Mouse (Mus musculus) neutrophil, adult 83 days (primary cell): ENCODE results near the gene Gm20662. TPM values are rescaled to one million over a fixed set of nuclear protein-coding genes. Genes with fewer than 3 reads are reported as not detected.

Source experiments
- total RNA-seq, 2 experiments: library from RNA; stranded (reverse); gene quantifications; one replicate each; pipeline ENCODE4 v1.2.4; 2023

Gene Gm20662
- total RNA-seq: 1 to 10 TPM in 1 of 2 experiments, not detected in 1; 1.1 TPM

DNA sequence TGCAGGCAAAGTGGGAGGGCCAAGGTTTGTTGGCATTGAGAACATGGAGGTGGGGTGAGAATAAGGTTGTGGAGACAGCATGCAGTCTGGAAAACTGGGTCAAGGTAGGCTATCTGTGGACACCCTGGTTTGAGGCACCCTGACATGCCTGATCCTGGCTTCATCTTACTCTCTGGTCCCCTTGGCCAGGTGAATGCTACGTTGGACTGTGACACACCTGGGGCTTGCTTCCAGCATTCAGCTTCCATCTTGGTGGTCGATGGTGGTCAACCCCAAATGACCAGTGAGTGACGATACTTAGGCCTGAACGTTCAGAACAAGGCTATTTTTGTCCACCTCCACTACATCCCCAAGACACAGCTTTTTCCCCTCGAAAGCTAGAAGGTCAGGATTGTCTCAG lies at the start of gene Gm20662:
Gm20662 (plus strand) TSS at position 301 of the 400 bp plus-strand sequence.

DNA sequence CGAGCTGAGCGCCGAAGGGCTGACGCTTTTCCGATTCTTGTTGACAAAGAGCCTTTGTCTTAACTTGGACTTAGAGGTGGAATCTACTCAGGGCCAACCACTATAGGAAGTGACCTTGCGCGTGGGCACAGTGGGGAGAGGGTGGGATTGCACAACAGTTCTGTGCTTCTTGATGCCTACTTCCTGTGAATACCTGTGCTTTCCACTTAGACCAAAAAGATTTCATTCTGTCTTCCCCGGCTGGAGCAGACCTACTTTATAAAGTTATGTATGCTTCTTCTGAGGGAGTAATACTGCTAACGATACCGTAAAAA lies 46.3 kb upstream of the Gm20662 start, which contains the start of gene Traip:
Traip (plus strand) TSS at position 215 of the 314 bp plus-strand sequence.

DNA sequence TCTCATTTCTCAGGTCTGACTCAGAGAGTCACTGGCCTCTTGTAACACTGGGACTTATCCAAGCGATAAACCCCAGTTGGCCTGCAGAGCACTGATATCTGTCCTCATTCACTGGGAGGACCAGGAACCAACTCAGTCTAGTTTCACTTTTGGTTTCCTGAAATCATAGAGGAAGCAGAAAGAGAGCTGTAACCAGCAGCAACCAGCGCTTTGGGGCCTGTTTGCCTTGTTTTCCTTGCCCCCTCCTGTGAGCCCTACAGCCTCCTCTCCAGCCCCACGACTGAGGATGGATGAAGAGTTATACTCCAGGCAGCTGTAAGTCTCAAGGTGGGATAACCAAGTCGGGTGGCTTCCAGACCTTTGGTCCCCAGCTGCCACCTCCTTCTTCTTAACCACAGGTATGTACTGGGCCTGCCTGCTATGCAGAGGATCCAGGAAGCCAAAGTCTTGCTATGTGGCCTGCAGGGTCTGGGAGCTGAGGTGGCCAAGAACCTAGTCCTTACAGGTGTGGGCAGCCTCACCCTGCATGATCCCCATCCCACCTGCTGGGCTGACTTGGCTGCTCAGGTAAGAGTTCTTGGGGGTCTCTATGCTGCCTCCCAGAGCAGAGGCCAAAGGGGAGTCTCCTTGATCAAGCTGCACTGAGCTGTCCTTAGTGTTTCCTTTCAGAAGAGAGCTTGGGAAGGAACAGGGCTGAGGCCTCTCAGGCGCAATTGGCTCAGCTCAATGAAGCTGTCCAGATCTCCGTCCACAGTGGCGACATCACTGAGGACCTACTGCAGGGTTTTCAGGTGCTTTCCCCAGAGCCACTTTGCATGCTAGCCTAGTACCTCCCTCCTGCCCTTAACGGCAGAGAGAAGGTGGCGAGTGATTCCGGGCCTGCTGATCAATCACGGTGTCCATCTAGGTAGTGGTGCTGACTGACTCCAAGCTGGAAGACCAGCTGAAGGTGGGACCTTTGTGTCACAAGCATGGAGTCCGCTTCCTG lies 20.5 kb upstream of the Gm20662 start, which contains the start of gene Uba7:
Uba7 (plus strand) TSS at position 107 of the 988 bp plus-strand sequence.

DNA sequence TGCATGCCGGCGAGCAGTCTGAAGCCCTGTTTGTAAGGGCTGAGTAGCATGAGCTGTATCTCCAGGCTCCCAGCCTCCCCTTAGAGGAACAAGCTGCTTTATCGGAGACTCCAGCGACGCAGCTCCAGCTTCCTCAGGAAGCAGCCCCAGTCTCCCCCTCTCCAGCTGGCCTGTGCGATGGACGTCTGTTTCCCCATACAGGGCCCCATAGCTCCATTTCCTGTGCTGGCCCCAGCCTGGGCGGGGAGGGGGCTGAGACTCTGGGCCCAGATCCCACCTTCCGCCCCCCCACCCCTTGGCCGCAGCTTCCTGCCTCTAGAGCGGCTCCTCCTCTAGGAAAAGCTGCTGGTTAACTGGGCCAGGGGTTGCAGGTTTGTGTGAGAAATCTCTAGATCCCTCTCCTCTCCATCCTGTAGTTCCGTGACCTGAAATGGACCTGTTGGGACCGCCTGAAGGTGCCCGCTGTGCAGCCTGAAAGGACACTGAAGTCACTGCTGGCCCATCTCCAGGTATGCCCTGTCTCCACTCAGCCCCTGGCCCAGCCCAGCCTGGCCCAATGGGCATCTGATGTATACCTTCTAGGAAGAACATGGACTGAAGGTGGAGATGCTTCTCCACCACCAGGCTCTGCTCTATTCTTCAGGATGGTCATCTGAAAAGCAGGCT lies 13.3 kb upstream of the Gm20662 start, which contains the start of gene Gm20661:
Gm20661 (plus strand) TSS at position 378 of the 666 bp plus-strand sequence.

DNA sequence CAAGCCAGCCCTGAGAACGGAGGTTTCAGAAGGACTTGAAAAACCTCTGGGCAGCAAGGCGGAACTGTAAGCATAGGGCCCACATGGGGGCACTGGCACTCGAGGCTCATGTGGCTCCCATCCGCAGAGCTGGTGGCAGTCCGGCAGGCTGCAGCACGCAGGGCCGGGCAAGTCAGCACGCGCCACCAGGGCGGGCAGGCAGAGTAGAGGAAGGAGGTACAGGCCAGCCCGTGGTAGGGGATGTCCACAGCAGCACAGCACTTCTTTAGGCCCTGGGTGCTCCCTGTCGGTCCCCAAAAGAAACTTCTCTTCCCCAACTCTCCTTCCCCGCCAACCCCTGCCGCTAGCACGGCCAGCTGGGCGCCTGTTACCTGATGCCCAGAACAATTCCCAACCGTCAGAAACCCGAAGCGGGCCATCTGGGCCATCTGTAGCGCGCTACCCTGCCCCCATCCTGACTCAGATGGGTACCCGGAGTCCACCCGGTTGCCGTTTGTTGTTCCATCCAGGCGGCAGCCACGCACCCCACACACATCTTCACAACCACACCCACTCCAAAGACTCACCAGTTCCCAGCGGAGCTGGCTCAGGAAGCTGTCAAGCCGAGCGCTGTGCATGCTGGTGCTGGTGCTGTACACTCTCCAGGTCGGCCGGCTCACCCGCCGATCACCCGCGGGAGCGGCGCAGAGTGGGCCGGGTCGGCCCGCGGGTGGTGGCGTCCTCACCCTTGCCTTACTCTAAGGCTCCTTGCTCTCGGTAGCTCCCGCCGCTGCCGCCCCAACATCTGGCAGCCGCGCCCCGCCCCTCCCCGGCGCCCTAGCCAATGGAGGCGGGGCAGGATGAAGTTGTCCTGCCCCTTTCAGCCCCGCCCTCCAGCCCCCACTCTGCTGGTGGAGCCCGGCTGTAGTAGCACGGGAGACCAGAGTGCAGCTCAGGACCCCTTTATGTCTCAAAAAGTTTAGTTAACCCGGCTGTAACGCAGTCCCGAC lies 10.7 kb upstream of the Gm20662 start, which contains the start of gene Inka1:
Inka1 (minus strand) TSS at position 749 of the 989 bp plus-strand sequence.

DNA sequence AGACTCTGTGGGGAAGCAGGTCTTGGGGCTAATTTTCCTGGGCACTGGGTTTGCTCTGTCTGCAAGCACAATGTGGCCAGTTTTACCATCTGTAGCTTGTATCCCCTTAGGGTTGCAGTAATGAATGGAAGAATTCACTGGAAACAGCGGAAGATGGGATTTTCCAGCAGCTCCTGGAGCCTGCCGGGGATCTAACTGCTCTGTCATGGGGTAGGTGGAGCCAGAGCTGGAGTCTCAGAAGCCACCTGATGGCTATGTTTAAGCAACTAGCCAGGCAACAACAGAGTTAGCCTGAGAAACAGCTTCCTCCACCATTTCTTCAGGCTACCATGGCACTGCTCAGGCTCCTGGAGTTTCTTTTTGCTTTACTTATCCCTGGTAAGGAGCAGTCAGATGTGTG lies 4.0 kb upstream of the Gm20662 start, which contains the start of gene Cdhr4:
Cdhr4 (plus strand) TSS at position 301 of the 400 bp plus-strand sequence.

DNA sequence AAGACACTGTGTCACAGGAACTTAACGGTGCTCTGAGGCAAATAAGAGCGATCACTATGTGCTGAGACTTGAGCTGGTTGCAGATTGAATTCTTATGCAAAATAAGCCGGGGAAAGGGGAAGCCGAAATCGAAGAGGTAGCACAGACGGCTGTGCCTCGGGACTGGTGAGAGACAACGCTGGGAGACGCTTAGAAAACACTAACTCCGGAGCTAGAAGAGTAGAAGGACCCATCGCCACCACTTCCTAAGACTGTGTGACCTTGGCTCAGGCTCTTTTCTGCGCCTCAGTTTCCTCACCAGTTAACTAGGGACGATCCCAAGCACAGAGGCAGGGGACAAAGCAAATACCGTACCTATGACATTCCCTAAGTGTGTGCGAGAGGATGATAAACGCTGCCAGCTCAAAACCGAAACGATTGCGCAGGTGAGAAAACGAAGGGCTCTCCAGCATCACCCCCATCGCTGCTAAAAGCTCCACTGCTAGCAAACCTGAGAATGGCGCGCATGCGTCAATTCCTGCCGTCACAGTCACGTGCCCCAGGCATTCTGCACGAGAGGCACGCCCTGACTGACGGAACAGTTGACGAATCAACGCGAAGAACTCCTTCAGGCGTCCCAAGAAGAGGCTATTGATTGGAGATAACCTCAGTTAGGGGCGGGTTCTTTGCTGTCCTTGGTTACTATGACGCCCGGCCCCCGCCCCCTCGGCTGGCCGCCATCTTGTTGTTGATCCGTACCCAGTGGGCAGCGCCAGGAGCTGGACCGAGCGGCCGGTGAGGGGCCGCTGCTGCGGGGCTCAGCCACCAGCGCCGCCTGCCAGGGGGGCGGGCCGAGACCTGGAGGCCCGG lies 6.0 kb downstream of the Gm20662 start, which contains the start of gene Ip6k1:
Ip6k1 (plus strand) TSS at position 580 of the 849 bp plus-strand sequence.

DNA sequence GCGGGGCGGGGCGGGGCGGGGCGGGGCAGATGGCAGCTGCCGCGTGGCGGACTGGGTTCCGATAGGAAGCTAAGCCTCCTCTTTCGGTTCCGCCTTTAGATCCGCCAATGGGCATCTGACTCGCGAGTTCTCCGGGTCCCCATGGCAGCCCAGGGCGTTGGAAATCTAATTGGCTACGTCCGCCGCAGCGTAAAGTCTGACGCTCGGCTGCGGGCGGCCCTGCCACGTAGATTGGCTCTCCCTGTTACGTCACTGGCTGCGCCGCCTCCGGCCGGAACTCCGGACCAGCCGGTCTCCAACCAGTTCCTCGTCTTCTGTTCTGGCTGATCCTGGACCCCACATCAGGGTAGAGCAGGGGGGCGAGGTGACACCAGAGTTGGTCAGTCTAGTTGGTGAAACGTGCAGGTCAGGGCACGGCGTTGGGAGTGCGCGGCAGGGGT lies 52.9 kb downstream of the Gm20662 start, which contains the start of gene Gmppb:
Gmppb (plus strand) TSS at position 227 of the 440 bp plus-strand sequence.

DNA sequence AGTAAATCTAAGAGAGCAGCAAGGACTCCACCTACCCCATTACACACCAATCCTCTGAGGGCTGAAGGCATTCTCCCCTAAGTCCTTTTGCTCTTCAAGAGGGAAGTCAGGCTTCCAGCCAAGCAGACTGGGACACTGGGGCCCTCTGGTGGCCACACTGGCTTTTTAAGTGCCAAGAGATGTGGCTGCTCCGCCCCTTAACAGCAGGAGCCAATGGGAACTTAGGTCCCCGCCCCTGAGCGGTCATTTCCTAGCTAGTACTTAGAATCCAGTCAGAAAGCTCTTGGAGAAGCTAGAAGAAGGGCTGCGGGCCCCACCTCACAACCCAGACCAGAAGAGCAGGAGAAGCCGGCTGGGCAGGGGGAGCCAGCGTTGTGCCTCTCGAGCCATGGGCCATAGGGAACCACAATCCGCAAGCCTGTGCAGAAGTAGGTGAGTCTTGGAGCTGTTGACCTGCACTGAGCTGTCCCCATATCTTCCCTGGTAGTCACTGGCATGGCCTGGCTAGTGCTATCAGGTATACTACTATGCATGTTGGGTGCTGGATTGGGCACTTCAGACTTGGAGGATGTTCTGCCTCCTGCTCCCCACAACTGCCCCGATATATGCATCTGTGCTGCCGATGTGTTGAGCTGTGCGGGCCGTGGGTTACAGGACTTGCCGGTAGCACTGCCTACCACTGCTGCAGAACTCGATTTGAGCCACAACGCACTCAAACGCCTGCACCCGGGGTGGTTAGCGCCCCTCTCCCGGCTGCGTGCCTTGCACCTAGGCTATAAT lies 56.9 kb downstream of the Gm20662 start, which contains the start of gene Amigo3:
Amigo3 (plus strand) TSS at position 275 of the 780 bp plus-strand sequence.

DNA sequence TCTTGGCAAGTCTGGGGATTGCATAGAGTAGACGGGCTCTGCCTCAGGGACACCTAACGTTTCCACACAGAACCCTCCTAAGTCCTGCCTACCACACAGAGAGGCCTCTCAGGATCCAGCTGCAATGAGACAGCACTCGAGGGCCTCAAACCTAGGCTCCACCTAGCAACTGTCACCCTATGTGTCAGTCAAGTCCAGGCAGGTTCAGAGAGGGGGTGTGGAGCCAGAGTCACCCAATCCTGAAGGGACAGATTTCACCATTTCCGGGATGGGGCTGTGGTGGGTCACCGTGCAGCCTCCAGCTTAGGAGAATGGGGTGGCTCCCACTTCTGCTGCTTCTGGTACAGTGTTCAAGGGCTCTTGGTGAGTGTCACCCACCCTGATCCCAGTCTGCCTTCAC lies 84.0 kb downstream of the Gm20662 start, which contains the start of gene Mst1:
Mst1 (plus strand) TSS at position 269 of the 400 bp plus-strand sequence.

DNA sequence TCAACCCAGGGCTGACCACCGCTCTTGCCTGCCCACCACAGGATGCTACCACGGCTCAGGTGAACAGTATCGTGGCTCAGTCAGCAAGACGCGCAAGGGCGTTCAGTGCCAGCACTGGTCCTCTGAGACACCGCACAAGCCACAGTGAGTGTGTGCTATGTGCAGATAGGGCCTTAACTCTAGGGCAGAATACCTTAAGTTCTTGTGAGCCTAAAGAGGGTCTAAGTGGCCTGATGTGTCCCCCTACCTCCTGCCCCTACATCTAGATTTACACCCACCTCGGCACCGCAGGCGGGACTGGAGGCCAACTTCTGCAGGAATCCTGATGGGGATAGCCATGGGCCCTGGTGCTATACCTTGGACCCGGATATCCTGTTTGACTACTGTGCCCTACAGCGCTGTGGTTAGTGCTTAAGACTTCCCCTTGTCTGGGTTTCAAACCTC lies 86.9 kb downstream of the Gm20662 start, which contains the start of gene Rnf123:
Rnf123 (minus strand) TSS at position 359 of the 444 bp plus-strand sequence.

DNA sequence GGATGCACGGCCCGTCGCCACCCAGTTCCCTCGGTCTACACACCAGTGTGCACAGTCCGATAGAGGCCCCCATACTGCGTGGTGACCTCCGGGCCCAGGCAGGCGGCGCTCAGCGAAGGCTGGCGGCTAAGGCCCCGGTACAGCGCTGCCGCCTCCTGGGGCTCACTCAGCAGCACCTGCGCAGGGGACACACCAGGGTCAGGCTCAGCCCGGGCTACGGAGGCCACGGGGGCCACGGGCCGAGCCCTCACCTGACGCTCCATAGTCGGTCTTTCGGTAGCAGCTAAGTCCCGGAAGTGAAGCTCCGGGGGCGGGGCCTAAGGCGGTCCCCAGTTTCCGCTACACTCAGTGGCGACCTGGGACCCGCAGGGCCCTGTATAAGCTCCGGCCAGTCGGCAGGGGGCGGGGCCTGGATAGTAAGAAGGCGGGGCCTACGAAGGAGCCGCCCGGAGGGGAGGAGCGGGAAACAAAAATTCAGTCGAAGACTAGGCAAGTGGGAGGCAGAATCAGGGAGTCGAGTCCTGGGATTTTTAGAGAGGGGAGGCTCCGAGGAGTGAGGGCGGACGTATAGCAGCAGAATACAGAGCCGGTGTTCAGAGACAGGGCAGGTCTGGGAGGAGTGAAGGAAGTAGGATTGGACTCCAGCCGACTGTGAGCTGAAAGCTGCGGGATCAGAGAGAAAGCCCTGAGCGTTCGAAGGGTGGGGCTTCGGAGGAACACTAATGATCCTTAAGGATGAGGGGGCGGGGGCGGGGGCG lies 98.2 kb downstream of the Gm20662 start, which contains the start of gene Apeh:
Apeh (minus strand) TSS at position 423 of the 758 bp plus-strand sequence.

Other genes with a start within 250 kb of the Gm20662 start
- gene Rbm5, start 225.4 kb upstream of the Gm20662 start, total RNA-seq: 100 to 1,000 TPM; 182 to 203 TPM
- 10 to 100 TPM; 60.4 to 61.5 TPM for gene Rbm6, start 123.1 kb upstream of the Gm20662 start, total RNA-seq
- 10 to 100 TPM in 1 of 2 experiments, 1 to 10 TPM in 1; 9.6 to 10.5 TPM for gene Mon1a, start 108.2 kb upstream of the Gm20662 start, total RNA-seq
- 1 to 10 TPM; 1.4 to 2.2 TPM for gene Mst1r, start 89.5 kb upstream of the Gm20662 start, total RNA-seq
- not detected for gene Actl11, start 67.9 kb upstream of the Gm20662 start, total RNA-seq
- not detected for gene Camkv, start 60.7 kb upstream of the Gm20662 start, total RNA-seq
- 10 to 100 TPM; 13.1 to 17.7 TPM for gene Traip, start 46.2 kb upstream of the Gm20662 start, total RNA-seq
- gene Uba7, start 20.8 kb upstream of the Gm20662 start, total RNA-seq: 10 to 100 TPM; 63.0 to 83.7 TPM
- gene Gm20661, start 13.3 kb upstream of the Gm20662 start, total RNA-seq: not detected
- gene Inka1, start 10.5 kb upstream of the Gm20662 start, total RNA-seq: 1 to 10 TPM; 2.4 to 2.7 TPM
- 1 to 10 TPM in 1 of 2 experiments, under 1 TPM in 1; 0.44 to 1.6 TPM for gene Cdhr4, start 3.9 kb upstream of the Gm20662 start, total RNA-seq
- 100 to 1,000 TPM; 105 to 113 TPM for gene Ip6k1, start 6.2 kb downstream of the Gm20662 start, total RNA-seq
- gene Gmppb, start 52.9 kb downstream of the Gm20662 start, total RNA-seq: 10 to 100 TPM; 18.7 to 19.0 TPM
- gene Amigo3, start 56.8 kb downstream of the Gm20662 start, total RNA-seq: 1 to 10 TPM; 3.6 to 4.6 TPM
- gene Mst1, start 84.1 kb downstream of the Gm20662 start, total RNA-seq: under 1 TPM; 0.37 to 0.93 TPM
- 10 to 100 TPM; 49.7 to 65.9 TPM for gene Rnf123, start 87.0 kb downstream of the Gm20662 start, total RNA-seq
- gene Apeh, start 98.3 kb downstream of the Gm20662 start, total RNA-seq: 10 to 100 TPM; 54.8 to 67.8 TPM
- gene Bsn, start 194.0 kb downstream of the Gm20662 start, total RNA-seq: under 1 TPM; 0.68 to 0.94 TPM